Mouse (Mus musculus) splenic B cell, adult 2 months (primary cell): ENCODE results near the gene Lrrc10.
A peak's percentile ranks its signal among the peaks of the same experiment; 100 is the strongest.
"Not testable (repeated sequence)": the region's sequence is repeated elsewhere in the genome, so short reads cannot be mapped to it uniquely, and the experiment has no call there.

Experiments
- DNase-seq: peaks from one replicate; pipeline ENCODE4 v3.0.0-alpha.2; 2011; ENCODE audit warnings: low read depth, low spot score
- H3K27me3 ChIP-seq: 2 replicates; pipeline ENCODE4 v1.6.1; 2012; ENCODE audit warnings: mild to moderate bottlenecking, low read length, moderate library complexity, mixed read lengths; ENCODE audit not compliant: control insufficient read depth, poor library complexity, insufficient read depth, severe bottlenecking
- H3K36me3 ChIP-seq: 2 replicates; pipeline ENCODE4 v1.6.1; 2012; ENCODE audit warnings: mild to moderate bottlenecking, low read length, moderate library complexity, mixed read lengths; ENCODE audit not compliant: control insufficient read depth, poor library complexity, insufficient read depth, severe bottlenecking

Gene Lrrc10

DNA sequence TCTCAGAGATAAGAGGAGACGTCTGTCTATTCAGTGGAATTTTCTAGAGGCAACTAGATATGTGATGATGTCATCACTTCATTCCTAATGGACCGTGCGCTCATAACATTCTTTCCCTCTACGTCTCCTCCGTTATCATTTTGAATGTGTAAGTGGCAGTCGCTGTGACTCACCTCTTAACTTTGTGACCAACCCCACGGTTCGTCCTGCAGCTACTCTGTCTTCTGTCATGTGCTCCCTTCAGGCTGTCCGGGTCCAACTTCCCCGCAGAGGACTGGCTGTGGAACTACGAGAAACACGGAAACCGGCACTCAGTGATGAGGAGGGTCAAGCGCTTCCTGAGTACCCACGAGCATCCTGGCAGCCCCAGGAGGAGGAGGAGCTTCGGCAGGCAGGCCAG is 21.4 kb upstream of the Lrrc10 start:
- H3K27me3 ChIP-seq, result no peaks in the 10 kb centered on the region
- H3K36me3 ChIP-seq, result no peaks in the 10 kb centered on the region
- no peak for DNase-seq

DNA sequence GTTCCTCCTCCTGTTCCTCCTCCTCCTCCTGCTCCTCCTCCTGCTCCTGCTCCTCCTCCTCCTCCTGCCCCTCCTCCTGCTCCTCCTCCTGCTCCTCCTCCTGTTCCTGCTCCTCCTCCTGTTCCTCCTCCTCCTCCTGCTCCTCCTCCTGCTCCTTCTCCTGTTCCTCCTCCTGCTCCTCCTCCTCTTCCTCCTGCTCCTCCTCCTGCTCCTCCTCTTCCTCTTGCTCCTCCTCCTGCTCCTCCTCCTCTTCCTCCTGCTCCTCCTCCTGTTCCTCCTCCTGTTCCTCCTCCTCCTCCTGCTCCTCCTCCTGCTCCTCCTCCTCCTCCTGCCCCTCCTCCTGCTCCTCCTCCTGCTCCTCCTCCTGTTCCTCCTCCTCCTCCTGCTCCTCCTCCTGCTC is 19.4 kb upstream of the Lrrc10 start:
- H3K27me3 ChIP-seq, H3K36me3 ChIP-seq, DNase-seq: not testable (repeated sequence)

DNA sequence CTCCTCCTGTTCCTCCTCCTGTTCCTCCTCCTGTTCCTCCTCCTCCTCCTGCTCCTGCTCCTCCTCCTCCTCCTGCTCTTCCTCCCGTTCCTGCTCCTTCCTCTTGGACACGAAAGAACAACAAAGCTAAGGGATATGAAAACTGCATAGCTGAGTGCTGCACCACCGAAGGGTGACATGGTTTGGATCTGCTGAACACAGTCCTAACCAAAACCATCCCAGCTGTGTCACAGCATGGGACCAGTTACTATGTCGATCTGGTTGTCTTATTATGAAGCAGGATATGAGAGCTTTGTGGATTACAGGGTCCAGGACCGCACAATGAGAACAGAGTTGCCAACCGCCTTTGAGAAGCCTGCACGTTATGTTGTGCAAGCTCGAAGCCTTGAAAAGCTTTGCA is 19.0 kb upstream of the Lrrc10 start:
- Histone ChIP-seq H3K36me3 (no peaks in the 10 kb centered on the region), H3K27me3 (no peaks in the 10 kb centered on the region)
- no peak for DNase-seq

DNA sequence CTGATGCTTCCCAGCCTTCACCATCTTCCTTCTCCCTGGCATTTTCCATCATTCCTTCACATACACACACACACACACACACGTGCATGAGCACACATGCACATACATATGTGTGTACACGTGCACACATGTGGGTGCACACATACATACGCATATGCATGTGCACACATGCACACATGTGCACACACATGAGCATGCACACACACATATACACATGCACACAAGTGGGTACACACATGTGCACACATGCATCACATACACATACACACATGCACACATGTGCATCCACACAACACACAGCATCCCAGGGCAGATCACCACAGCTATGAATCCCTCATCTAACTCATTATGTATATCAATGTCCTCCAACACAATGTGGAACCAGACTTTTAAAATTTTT is 14.0 kb upstream of the Lrrc10 start:
- no peaks in the 10 kb centered on the region for H3K27me3 ChIP-seq
- no peak for DNase-seq
- no peaks in the 10 kb centered on the region for H3K36me3 ChIP-seq

DNA sequence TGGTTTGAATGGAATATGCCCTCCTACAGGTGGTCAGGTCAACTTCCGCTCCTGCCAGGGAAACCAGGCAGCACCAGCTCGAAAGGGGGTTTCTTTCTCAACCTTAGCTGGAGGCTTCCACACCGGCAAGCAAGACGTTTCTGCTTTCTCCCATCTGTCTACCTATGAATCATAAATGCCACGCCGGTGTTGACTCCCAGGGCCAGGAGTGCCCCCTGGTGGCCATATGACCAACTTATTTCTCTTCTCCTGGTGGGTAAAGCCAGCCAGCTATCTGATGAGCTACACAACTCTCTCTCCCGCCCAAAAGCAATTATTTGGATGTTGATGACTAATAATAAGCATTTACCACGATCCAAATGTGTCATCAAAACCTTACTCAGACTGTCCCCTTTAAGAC is 11.4 kb upstream of the Lrrc10 start:
- Histone ChIP-seq H3K36me3 (no peaks in the 10 kb centered on the region), H3K27me3 (no peaks in the 10 kb centered on the region)
- peak; percentile 84 for DNase-seq

DNA sequence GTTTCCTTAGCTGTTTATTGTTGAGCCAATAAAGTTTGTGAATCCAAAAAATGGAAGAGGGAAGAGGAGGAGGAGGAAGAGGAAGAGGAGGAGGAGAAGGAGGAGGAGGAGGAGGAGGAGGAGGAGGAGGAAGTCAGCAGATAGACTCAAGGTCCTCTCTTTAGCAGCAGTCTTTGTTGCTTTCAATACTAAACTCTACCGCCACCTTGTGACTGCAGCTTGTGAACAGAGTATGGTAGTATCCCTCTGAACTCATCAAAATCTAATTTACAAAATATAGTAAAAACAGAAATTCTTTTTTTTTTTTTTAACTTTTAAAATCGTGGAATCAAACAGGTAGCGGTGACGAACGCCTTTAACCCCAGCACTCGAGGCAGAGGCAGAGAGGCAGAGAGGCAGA is 4.8 kb upstream of the Lrrc10 start:
- H3K36me3 ChIP-seq, result no peaks in the 10 kb centered on the region
- H3K27me3 ChIP-seq, result no peaks in the 10 kb centered on the region
- DNase-seq, result no peak

DNA sequence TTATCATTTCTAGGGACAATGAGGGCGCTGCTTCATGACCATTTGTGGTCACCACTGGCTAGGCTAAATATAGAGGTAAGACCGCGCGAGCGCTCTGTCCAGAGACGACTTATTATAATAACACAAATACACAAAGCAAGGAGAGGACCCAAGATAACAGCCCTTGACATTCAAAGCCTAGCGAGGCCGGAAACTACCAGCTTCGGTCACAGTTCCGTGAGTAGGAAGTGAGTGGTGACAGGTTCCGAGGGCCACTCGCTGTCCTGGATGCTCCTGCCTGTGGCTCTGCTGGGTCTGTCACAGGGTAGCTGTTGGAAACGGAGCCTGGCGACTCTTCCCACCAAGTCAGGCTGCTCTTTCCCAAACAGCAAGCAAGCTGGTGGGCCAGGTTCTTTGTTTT is 2.8 kb upstream of the Lrrc10 start:
- Histone ChIP-seq H3K36me3 (no peaks in the 10 kb centered on the region), H3K27me3 (peaks cover 2% of the 10 kb centered on the region; the same call in 1 of the 2 replicates)
- DNase-seq, result no peak

DNA sequence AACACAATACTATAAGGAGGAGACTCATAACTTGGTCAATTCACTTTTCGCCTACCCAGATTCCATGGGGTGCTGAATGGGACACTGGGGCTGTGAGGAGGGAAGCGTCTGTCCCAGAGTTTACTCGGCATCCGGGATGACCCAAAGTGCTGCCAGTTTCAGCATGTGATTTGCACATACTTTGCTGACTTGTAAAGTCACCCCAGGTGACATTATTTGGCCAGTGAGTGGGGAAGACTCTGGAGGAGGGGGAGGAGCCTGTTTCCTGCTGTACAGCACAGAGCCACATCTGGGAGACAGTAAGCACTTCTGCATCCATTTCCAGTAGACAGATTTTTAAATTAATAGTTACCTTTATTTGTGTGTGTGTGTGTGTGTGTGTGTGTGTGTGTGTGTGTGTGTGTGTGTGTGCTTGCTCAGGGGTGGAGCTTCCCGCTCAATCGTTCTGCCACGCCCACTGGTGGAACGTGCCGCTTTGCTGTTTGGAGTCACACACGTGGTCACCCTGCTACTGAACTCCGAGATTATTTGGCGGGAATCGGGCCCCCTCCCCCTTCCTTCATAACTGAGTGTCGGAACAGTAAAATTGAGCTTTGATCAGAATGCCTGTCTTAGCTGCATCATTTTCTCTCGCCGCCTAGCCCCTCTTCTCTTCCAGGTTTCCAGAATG is 1.5 kb upstream of the Lrrc10 start:
- not testable (repeated sequence) for H3K36me3 ChIP-seq, H3K27me3 ChIP-seq, DNase-seq

DNA sequence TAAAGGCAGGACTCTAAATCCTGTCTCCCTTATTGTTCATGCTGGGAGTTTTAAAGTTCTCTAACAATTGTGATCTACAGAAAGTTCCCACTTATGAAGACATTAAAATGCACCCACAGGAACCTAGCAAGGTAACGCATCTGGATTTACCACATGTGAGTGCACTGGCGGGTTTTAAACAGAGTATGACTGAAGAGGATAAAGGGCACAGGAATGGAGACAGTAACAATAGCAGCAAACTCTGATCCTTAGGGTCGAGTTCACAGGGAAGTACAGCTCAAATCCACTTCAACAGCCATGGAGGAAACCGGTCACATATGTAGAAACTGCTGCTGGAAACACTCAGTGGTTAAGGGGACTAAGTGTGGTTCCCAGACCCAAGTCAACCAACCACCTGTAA is 4.1 kb downstream of the Lrrc10 start:
- Histone ChIP-seq H3K36me3 (peaks cover 15% of the 10 kb centered on the region), H3K27me3 (peaks cover 2% of the 10 kb centered on the region; the same call in 1 of the 2 replicates)
- no peak for DNase-seq

DNA sequence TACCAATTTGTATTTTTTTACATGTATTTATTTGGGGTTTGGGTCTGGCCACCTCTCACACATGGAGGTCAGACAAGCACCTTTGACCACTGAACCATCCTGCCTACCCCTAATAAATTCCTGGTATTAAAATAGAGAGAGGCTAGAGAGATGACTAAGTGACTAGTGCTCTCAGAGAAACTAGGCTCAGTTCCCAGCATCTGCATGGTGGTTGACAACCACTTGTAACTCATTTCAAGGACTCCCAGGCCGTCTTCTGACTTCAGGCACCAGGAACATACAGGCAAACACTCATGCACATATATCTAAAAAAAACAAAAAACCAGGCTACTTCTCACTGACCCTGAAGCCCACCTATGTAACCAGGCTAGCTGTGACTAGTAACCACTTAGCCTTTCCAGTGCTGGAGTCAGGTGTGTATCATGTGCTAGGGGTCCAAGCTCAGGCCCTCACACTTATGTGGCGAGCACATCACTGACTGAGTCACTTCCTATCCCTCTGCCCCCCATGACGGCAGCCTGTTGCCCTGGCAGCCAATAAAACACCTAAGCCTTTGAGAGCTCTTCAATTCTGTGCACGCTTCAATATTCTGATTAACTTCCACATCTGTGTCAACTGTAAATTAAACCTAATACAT is 4.9 kb downstream of the Lrrc10 start:
- Histone ChIP-seq H3K36me3 (peaks cover 20% of the 10 kb centered on the region), H3K27me3 (peaks cover 2% of the 10 kb centered on the region; the same call in 1 of the 2 replicates)
- no peak for DNase-seq

DNA sequence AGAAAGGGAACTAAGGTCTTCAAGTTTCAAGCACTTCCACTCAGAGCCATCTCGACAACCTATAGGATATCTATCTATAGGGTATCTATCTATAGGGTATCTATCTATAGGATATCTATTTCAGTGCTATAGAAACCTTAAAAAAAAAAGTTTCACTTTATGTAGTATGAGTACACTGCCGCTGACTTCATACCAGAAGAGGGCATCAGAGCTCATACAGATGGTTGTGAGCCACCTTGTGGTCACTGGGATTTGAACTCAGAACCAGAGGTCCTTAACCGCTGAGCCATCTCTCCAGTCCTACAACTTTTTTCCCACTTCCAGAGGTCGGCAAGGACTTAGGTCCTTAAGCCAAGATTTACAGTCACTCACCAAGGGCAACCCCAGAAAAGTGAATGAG is 10.5 kb downstream of the Lrrc10 start:
- peak; percentile 29 for DNase-seq
- Histone ChIP-seq H3K36me3 (peaks cover 35% of the 10 kb centered on the region), H3K27me3 (no peaks in the 10 kb centered on the region)

DNA sequence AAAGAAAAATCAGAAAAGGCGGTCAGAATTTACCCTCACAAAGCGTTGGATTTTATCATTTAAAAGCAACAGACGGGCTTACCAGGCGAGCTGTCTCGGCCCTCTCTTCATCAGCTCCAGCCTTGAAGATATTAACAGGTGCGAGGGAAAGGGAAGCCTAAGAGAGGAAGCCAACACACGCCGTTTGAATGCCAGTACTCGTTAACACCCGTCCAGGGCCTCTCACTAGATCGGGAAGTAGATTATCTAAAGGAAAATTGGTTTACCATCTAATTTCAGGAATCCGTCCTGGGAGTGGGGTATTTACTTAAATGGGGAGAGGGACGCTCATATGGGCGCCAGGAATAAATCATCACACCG is 17.7 kb downstream of the Lrrc10 start:
- DNase-seq, result no peak

DNA sequence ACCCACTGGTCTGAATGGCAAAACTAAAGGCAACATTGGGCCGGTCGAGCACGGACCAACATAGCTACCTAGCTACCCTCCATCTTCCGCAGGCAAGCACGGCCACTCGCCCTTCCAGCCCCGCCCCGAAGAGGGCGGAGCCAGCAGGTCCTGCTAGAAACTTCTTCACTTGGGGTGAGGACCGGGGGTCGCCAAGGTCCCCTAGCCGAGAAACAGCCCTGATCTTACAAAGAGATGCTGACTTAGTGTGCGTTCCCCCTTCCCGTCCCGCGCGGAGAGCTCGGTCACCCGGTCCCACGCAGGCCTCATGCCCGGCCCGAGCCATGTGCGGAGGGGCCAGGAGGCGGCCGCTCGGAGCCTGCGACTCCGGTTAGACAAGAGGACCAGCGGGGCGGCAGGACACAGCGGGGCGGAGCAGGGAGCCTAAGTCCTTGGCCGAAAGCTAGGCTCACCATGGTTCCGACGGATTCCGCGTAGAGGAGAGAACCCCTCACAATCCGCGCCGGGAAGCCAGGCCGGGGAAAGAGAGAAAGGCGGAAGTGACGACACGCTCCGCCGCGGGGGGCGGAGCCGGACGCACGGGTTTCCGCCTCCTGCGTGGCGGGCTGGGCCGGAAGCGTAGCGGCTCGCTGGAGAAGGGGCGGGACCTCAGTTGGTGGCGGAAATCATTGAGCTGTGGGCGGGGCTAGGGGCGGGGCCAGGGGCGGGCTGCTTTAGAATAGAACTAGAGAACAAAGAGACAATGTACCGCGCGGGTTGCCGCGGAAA is 18.3 kb downstream of the Lrrc10 start, which contains the start of gene Cct2:
Gene Cct2 (minus strand): TSS at position 561 of the 768 bp plus-strand sequence.
- peaks cover 20% of the 10 kb centered on the region for H3K36me3 ChIP-seq
- peak; percentile 98 for DNase-seq
- H3K27me3 ChIP-seq, result no peaks in the 10 kb centered on the region

More for the DNA sequence above, 17.7 kb downstream of the Lrrc10 start:
- no peaks in the 10 kb centered on the region for H3K27me3 ChIP-seq
- peaks cover 23% of the 10 kb centered on the region for H3K36me3 ChIP-seq

DNA sequence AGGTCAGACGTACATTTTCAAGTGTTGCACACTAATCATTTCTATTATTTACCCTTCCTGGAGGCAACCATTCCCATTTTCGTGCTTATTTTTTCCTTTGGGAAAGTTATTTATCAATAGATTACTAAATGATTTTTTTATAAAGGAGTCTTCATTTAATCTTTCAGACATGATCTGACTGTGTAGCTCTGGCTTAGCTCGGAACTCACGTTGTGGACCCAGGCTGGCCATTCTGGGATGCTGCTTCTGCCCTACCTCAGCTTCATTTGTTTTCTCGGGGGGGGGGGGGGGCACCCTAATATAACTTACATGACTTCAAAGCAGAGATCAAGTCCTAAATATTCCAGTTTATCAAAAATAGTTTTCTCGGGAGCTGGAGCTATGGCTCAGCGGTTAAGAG is 18.9 kb downstream of the Lrrc10 start:
- DNase-seq, result no peak
- peaks cover 20% of the 10 kb centered on the region for H3K36me3 ChIP-seq
- no peaks in the 10 kb centered on the region for H3K27me3 ChIP-seq

DNA sequence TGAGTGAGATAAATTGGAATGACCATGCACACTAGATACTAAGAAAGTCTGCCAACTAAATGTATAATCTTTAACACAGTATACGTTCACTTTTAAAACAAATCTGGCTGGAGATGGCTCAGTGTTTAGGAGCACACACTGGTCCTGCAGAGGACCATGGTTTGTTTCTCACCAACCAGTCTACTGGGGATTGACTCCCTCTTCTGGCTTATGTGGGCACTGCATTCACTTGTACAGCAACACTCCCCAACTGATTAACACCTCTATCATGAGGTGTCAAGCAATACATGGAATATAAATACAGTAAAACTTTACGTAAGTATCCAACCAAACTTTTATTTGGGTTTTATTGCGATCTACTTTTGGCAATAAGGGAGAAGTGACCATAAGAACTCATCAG is 24.0 kb downstream of the Lrrc10 start:
- H3K27me3 ChIP-seq, result no peaks in the 10 kb centered on the region
- no peak for DNase-seq
- H3K36me3 ChIP-seq, result 0 out of 2 replicates have a peak, but pooled peaks cover 1% of the 10 kb centered on the region
